Mouse (Mus musculus): ENCODE measurements around the gene Car5a. TPM values are rescaled to one million over a fixed set of nuclear protein-coding genes. Genes with fewer than 3 reads are reported as not detected.
A peak's percentile ranks its signal among the peaks of the same experiment; 100 is the strongest.

Gene Car5a
- 0.30 and 6.4 TPM in 2 replicates for total RNA-seq (2021)
- long read RNA-seq, experiment 1 = 0 reads
- long read RNA-seq, experiment 2, transcript Car5a-201 (7 exons, 1,249 nt) = major isoform, 7 of 13 reads
- long read RNA-seq, experiment 2, partial matches to known transcripts = 2 of 13 reads
- long read RNA-seq, experiment 2, other reads (novel, unspliced or antisense) = 4 of 13 reads

DNA sequence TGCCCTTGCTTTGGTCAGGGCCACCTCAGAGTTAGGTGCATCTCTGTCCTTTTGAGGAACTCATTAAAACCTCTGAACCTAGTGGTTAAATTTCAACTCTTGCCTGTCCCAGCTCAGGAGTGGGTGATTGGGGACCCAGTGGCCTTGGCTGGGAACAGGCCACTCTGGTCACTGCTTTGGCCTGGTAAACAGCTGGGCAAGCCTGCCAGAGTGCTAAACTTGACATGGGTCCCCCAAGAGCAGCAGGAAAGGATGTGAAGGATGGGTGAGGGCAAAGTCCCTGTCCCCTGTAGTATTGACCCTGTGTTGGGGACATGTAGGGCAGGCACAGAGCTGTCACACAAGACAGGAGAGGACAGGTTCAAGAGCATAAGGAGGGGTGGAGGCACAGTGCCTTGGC, at the start of gene Car5a:
Gene Car5a (minus strand): TSS at position 74 of the 400 bp plus-strand sequence.
- no peak for DNase-seq

DNA sequence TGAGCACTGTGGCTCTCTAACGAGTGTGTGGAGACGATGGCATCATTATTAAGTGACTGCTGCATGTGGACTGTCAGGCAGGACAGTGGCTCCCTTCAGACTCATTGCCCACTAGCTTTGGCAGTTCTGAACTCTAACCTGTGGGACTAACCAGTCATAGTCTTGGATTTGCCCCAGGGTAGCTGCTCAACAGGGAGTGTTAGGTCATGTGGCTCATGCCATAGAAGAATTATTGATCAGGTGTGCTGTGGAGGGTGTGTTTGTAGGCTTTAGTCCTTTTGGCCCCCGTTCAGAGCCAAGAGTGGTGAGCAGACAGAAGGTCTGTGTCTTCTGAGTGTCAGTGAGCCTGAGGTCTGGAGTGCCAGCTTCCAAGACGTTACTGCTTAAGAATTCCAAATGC, 48.2 kb upstream of the Car5a start:
- DNase-seq = no peak

DNA sequence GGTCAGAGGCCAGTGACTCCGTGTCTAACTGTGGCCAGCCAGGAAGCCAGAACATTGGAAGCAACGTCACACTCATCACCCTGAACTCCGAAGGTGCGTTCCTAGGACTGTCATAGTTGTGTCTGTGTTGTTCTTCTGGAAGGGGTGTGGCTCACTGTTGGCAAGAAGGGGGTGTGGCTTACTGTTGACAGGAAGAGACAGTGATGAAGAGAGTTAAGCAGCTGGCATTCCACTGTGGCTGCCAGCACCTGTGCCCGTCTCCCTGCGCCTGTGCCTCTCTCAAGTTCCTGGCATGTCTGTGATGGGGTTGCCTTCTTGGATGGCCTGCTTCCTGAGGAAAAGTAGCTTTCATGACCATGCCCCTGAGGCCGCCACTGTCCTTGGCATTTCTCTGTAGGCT, 46.9 kb upstream of the Car5a start:
- DNase-seq = no peak

DNA sequence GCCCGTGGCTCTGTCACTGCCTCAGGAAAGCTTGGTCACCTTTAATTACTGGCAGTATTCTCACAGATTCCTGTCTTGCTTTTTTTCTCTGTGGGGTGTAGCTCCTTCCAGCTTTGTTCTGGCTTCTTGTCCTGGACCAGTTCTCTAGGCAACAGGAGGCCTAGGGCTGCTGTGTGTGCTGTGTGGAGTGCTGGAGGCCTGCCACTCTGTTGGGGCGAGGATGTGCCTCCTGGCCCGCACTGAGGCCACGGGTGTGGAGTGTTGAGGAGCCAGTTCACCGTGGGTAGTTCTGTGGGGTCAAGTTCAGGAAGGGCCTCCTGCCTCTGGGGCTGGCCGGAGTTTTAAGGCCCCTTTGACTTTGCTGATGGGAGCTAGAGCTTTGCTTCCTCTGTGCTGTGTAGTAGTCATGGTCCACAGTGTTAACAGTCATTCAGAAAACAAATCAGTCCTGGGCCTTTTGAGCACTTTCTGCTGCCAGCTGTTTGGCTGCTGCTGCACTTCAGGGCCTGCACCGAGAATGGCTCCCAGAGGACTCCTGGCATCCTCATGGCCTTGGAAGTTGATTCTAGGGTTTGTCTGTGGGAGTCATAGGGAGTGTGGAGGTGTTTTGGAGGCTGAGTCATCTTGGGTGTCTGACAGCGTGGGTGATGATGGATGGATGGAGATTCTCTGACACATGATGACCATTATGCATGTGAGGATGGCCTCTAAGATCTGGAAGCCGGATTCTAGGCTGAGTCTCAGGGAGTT, 46.0 kb upstream of the Car5a start:
- peak; percentile 54 for DNase-seq

DNA sequence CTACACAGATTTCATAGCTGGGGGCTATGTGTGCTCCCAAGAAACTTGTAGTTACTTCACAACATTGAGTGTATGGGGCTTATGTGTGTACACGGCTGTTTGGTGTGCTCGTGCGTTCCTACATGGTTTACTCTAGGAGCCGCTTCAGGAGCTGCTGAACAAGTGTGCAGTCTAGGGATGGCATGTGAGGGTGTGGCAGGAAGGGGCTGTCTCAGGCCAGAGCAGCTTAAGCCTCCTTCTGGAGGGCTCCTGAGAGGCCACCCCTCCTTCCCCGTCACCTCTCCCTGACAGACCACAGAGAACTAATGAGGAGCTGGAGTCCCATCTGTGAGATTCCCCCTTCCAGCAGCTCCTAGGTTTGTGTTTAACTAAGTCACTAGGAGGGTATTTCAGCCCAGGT, 43.2 kb upstream of the Car5a start:
- no peak for DNase-seq

DNA sequence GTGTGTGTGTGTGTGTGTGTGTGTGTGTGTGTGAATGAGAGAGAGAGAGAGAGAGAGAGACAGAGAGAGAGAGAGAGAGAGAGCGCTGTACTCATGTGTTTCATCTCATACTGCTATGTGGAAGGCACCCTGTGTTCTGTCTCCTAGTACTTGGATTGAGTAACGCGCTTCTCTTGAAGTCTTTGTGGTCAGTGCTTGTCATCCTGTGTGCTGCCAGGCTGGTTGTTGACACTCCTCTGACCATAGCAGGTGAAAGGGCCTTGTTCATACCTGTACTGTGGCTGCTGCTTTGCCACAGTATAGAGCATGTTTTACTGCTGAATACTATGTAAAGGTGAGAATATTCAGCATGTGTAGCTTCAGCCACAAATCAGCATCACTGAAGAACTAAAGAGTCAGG, 41.0 kb upstream of the Car5a start:
- no peak for DNase-seq

DNA sequence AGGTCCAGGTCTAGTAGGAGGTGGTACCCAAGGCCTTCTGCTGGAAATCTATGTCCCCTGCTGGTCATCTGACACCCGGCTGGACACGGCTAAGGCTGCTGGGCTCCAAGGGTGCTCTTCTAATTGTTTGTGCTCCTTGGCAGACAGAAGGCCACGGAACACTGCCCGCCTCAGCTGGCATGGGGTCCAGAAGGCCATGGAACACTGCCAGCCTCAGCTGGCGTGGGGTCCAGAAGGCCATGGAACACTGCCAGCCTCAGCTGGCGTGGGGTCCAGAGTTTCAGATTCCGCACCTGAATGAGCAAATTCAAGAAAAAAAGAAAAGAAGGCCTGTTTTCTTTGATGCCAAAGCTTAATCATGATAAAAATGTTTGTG, 36.8 kb upstream of the Car5a start:
- peak; percentile 33 for DNase-seq

DNA sequence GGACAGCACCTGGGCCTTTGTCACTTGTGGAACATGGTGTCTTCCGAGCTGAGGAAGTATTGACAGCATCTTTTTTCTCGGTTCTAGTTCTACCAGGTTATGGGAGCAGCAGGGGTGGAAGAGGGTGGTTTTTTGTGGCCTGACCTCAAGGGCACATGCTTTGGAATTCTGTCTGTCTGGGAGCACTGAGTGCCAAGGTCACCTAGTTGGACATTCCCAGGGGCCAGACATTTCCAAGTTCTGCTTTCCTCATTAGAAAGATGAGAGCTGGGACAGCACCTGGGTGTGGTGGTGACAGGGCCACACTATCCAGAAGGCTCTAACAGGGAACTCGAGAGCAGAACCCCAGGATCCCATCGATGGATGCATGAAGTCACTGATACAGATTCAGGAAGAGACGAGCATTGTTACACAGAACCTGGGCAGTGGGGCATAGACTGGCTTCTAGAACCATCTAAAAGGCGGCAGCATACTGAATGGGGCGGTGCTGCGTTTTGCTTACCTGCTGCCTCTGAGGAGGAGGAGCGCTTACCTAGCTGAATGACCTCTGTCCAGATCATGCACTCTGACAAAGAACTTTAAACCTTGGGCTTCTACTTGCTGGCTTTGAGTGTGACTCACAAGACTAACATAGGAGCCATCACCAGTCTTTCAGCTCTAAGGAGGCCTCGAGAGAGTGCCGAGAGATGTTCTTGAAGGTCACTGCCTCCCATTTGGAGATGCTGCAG, 36.3 kb upstream of the Car5a start:
- no peak for DNase-seq

DNA sequence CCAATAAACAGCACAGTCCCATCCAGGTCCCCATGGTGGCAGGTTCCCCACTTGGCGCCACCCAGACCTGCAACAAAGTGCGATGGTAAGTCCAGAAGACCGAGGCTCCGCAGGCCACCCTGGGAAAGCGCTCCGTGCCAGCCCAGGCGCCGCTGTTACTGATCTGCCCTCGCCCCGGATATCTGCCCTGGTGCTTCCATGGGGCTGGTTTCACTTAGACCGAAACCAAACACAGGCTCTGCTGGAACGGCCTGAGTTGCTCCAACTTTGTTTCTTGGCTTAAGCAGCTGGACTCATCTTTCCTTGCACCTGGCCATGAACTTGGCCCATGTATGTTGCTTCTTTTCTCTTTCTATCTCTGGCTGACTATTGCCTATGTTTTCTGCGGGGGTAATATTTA, 34.0 kb upstream of the Car5a start:
- no peak for DNase-seq

DNA sequence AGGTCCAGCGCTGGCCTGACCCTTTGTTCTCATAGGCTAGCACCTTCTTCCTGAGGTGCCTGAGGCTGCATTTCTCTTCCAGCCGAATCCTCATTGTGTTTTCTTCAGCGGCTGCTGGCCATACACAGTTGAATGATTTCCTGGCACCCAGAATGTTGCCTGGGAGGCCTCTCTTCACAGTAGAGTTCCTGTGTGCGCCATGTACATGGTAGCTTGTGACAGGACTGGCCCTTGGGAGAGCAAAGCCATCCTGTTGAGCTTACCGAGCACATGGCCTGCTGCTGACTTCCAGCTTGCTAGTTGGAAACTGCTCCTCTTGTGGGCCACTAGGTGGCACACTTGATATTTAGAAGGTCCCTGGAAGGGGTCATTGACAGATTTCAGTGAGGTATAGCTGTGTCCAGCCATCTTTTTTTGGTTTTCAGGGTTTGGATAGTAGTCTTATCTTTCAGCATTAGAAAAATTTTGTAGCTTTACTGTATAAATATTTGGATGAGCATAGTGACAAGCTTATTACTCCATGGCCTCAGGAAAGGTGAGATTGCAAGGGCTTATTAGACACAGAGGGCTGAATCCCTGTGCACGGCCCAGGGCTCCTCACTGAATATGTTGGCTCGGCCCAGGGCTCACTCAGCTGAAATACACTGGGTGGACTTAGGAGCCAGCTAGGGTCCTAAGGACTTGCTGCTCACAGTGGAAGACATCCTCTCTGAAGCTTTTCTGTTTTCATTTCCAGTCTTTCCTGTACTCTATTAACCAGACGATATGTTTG, 33.3 kb upstream of the Car5a start:
- DNase-seq = peak; percentile 50

DNA sequence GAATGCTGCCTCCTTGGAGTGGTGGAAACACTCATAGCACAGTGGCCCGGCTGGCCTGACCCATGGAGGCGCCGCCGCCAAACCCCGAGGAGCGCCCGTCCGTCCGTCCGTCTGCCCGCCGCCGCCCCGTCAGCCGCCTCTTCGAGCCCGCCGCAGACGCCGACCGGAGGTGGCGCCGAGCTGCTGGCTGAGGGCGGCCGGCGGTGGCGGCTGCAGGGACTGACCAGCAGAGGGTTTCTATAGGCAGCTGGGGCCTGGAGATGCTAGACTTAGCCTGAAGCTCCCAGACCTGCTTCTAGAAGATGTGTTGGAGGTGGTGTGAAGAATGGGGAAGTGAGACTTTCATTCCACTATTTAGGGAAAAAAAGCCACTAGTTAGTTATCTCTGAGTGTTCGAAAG, 29.2 kb upstream of the Car5a start:
- DNase-seq = no peak

DNA sequence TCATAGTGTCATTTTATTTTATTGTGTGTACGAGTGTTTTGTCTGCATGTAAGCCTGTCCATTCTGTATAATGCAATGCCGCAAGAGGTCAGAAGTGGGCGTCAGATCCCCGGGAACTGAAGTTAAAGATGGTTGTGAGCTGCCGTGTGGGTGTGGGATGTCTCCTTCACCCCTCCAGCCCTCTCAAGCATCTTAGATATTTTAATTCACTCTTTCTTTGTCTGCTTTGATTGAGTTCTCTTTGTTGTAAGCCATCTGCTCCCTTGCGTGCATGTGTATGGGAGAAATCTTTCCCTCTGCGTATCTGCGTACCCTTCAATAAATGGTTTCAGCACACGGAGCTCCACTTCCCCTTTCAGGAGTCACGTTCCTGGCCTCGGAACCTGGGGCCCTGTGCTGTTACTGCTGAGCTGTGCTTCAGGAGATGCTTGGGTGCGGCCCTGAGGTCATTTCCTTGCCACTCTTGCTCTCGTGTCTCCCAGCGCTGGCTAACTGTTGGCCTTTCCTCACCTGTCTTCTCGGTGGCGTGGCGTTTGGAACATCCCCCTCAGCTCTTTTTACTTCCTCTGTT, 26.9 kb upstream of the Car5a start:
- no peak for DNase-seq

DNA sequence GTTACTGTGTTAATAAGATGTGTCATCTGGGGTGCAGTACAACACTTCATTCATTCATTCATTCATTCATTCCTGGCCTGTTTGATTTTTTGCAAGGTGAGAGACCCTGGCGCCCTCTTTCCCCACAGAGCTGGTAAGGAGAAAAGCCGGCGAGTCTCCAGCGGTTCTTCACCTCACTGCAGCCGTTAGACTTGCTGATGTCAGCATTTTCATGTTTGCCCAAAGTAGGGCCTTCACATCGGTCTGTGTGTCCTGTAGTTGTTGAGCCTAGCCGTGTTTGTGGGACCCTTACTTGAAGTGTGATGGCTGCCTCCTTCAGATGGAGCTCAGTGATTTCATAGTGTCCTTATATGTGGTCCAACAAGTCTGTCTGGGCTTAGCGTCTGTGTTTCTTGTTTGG, 25.5 kb upstream of the Car5a start:
- DNase-seq = no peak

DNA sequence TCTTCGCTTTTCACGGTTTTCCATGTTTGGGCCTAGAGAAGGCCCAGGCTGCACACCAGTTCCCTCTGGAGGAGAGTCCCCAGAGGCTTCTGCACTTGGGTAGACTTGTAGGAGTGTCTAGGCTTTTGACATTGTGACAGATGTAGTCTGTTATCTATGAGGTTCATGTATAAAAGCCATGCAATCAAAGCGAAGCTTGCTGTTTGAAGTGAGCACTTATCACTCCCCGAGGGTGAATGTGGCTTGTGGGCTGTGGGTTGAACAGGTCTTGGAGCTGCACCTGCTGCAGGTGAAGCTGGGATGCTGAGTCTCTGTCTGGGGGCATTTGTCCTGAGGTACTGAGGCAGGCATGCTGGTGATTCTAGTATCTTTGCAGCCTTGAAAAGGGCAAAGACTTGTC, 23.8 kb upstream of the Car5a start:
- no peak for DNase-seq

DNA sequence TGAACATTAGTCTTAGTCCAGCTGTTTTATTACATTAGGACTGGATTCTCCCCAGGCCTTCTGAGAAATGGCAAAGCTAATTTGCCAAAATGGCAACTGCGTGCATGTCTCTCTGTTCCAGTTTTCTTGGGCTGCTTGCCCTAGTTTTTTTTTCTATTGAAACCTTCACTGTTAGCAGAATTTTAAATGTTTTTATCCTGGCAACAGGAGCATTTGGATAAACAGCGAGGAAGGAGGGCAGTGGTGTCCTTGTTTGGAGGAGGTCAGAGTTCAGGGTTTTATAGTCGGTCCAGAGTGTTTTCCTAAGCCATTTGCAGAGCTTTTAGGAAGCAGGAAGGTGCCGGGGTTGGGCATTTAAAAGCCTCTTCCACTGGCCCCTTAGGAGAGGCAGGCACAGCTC, 23.3 kb upstream of the Car5a start:
- DNase-seq = peak; percentile 22

DNA sequence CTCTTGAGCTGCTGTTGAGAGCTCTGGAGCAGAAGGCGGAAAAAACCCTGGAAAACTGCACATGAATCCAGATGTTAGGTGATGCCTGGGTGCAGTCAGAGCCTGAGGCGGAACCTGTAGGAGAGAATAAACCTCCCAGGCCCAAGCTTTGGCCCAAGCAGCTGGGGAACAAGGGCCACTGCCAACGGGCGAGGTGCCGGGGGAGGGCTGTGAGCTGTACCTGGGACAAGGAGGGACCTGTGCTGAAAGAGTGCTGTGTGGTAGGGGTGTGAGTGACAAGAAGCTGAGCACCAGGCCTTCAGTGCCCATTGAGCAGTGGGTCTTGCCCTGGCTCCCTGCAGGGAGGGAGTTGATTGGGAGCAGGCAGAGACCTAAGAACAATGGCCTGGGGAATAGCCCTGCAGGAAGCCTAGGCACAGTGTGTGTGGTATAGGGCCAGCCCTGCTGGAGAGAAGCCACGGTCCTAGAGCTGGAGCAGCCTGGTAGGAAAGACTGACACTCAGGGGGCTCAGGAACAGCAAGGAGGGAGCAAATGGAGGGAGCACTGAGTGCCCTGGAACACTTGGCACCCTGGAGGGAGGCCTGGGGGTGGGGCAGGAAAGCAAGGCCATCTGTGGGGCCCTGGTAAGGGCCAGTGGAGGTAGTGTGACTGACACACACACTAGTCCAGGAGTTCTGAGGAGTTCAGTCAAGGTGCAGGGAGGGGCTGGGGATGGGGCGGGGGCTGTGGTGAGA, 22.2 kb upstream of the Car5a start:
- DNase-seq = peak; percentile 63

DNA sequence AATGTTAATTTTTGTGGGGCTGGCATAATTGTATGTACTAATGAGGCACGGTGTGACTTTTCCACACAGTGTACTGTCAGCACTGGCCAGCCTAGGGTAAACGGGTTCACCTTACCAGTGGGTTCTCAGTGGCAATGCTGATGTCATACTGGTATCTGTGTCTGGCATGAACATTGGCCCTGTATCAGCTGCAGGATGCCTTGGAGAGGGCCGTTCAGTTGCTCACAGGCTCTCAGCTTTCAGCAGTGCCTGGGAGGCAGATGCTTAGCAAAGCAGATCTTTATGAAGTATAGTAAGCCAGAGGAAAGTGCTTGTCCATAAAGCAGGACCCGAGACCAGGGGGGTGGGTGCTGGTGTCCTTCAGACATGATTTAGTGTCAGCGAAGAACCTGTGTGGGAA, 21.4 kb upstream of the Car5a start:
- no peak for DNase-seq

DNA sequence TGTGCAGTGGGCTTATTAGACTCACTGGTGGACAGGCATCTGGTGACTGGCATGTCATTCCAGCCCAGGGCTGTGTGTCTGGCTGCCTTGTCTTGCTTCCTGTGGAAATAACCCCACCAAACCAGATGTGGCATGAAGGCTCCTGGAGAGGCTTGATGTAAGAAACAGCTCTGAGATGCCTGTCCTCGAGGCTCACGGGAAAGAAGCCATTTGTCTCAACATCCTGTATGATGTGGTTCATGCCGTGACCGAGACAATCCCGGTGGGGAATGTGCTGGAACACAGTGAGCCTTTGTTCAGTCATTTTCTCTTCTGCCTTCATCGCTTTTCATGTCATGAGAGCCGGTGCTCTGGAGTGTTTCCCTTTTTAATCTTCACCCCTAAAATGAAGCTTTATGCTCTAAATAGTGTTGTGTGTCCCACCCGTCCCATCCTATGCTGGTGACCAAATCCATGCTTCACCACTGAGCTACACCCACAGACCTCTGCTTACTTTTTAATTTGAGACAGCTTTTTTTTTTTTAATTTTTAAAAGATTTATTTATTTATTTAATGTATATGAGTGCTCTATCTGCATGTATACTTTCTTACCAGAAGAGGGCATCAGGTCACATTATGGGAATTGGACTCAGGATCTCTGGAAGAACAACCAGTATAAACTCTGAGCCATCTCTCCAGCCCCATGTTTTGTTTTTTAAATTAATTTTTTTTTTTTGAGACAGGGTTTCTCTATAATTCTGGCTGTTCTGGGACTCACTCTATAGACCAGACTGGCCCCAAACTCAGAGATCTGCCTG, 20.2 kb upstream of the Car5a start:
- no peak for DNase-seq

DNA sequence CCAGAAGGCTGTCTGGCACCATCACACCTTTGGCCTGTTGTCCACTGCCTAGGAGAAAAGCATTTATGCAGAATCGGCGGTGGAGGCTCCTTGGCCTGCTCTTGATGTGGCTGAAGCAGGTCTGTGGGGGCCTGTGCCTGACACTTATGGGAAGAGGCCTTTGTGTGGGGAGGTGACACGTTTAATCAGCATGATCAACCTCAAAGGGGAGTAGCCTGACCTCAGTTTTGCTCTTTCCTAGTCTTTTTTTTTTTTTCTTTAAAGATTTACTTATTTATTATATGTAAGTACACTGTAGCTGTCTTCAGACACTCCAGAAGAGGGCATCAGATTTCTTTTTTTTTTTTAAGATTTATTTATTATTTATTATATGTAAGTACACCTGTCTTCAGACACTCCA, 18.2 kb upstream of the Car5a start:
- DNase-seq = no peak

DNA sequence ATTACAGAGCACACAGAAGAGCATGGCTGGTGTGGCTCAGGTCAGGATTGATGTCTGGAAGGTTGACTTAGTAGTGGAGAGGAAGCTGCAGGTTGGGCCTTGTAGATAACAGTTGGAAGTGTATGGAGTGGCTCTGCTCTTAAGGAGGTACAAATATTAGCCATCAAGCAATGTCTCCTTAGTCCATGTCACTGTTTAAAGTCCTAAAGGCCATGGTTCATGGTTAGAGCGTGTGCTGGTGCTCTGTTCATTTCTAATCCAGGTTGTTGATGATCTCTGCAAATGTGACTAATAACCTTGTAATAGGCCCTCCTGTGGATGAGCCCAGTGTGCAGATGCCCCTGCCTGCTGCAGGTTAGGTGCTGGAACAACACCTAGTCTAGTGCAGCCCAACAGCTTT, 13.7 kb upstream of the Car5a start:
- DNase-seq = no peak
